Mouse (Mus musculus): Measurements from ENCODE around the gene Usp31.

DNA sequence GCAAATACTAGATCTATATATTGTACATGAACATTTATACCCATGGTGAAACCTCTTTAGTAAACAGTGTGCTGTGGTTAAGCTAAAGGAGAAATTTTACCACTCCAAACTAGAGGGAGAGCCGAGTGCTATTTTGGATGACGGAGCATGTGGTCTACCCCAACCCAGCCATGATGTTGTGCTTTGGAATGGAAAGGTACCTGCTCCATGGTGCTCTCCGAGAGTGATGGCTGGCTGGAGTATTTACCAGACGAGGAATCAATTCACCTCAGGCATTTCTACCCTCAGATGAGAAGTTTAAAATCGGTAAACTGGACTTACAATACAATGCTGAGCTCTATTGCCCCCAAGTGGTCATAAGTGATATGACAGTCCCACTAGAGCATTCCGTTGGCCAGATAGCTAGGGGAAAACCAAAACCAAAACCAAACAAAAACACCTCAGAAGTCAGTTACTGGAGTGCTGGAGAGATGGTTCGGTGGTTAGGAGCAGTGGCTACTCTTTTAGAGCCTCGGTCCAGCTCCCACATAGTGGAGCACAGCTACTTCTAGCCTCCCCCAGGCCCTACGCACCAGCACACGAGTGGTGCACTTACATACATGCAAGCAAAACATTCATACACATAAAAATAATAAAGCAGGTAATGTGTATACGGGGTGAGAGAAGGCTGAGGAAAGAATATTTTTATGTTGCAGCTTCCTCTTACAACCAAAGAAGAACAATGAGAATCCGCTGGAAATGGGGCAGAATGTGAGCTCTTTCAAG is 65.9 kb downstream of the Usp31 start:
- TF ChIP-seq CTCF (IDR thresholded peaks at IDR 0.05; ENCODE audit: low read depth), result peak; percentile 76
- TF ChIP-seq EP300 (IDR thresholded peaks at IDR 0.05; ENCODE audit: low read depth), result no peak

All from heart, postnatal 0 days (tissue).